Mouse (Mus musculus) layer of hippocampus, postnatal 36 days (tissue): ENCODE measurements around the gene Nags. TPM values are rescaled to one million over a fixed set of nuclear protein-coding genes. Genes with fewer than 3 reads are reported as not detected.

Experiments used
- DNase-seq, 2 experiments: peaks; one replicate each; pipeline ENCODE4 v3.0.0; 2022
- total RNA-seq, 2 experiments: library from RNA; stranded (reverse); gene quantifications; 2 replicates each; pipeline ENCODE4 v1.2.3; 2021

The Nags gene
- not detected for total RNA-seq

DNA sequence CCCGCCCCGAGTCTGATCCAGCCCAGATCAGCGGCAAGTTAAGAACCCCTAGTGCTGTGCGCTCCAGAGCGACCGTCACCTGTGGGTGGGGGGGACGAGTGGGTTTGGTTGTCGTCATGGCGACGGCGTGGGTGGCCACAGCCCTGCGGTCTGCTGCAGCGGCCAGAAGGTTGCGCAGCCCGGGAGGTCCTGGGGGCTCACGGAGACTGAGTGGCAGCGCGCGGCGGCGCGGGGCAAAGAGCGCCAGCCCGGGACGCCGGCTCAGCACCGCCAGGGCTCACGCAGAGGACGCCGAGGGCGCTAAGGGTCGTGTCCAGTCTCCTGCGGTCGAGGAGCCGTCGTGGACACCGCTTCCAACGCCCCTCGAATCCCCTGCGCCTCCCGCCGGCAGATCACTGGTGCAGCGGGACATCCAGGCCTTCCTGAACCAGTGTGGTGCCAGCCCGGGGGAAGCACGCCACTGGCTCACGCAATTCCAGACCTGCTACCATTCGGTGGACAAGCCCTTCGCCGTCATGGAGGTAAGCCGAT is at the start of gene Nags:
Gene Nags, plus strand, starts transcription at position 43 of the 531 bp plus-strand sequence.
- DNase-seq = no peak

DNA sequence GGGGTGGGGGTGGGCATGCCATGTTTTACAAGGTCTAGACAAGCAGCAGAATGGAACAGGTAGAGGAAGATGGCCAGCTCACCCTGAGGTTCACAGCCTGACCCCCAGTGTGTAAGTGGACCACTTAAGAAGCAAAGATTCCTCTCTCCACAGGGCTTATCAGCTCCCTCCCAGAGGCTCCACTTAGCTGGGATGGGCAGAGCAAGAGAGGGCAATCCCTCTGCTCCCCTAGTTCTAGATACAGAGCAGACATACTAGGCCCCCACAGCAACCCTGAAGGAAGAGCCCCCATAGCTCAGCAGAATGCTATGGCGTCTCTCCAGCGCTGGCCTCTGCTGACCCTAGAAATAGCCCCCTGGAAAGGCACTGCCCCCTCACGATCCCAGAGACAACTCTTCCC is 49.6 kb upstream of the Nags start:
- DNase-seq = no peak

- DNase-seq = no peak
These were observed 48.9 kb upstream of the Nags start for GRCm38 (mm10) chr11:102096446-102096845.

- peak; percentile 64 to 66 for DNase-seq
These were observed 48.4 kb upstream of the Nags start for GRCm38 (mm10) chr11:102096887-102097391.

DNA sequence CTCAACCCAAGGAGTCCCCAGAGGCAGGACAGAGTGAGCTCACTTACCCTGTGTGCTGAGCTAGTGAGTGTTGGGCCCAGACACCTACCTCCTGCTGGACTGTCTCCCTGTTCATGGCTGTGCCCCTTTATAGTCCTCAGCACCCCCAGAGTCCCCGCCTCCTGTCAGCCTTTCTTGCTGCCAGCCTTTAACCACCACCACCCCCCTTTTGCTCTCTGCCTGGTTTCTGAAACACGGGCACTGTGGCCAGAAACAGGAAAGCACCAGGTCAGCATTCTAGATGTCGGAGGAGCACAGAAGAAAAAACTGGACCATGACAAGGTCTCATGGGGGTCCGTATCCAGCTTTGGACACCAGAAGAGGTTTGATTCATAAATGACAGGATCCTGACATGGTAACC is 44.1 kb upstream of the Nags start, which contains the start of gene Ppy:
Gene Ppy, minus strand, starts transcription at position 101 of the 400 bp plus-strand sequence.
- DNase-seq = no peak

GRCm38 (mm10) chr11:102102485-102103258 is 42.6 kb upstream of the Nags start:
- peak; percentile 37 to 49 for DNase-seq

GRCm38 (mm10) chr11:102106911-102107310 is 38.4 kb upstream of the Nags start:
- DNase-seq = no peak

- no peak for DNase-seq
These were observed 37.6 kb upstream of the Nags start, which contains the start of gene Pyy for GRCm38 (mm10) chr11:102107732-102108131. Gene Pyy, minus strand, starts transcription at chr11:102107832.

DNA sequence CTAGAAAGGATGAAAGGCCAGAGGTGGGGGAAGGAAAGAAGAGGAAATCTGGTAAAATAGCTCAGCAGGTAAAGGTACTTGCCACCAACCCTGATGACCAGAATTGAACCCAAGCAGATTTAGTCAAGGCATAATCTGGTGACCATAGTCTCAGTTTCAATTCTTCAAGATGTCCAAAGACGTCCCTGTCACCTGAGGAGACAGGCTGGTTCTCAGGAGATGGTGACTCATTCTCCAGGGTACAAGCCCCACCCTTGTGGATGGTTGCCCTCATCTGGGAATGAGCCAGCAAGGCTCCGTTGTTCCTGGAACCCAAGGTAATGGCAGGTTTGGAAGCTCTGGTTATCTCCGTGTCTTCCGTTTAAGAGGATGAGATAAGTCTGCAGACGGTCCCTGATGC is 33.7 kb upstream of the Nags start:
- no peak for DNase-seq

DNA sequence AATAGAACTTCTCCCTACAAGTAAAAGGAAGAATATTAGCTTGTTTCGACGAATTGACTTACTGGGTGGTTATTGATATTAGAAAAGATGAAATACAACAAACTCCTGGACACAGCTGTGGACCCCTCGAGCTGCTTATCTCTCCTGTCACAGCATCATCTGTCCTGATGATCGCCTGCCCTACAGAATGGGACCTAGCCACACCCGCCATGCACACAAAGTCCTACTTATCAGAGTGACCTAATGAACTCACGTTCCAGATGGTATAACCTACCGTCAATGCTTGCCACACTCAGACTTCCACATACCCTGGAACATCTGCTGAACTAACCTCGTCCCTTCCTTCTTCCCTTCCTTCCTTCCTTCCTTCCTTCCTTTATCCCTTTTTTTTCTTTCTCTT is 29.1 kb upstream of the Nags start:
- DNase-seq = no peak

- DNase-seq = no peak
These were observed 27.9 kb upstream of the Nags start for GRCm38 (mm10) chr11:102117386-102117785.

DNA sequence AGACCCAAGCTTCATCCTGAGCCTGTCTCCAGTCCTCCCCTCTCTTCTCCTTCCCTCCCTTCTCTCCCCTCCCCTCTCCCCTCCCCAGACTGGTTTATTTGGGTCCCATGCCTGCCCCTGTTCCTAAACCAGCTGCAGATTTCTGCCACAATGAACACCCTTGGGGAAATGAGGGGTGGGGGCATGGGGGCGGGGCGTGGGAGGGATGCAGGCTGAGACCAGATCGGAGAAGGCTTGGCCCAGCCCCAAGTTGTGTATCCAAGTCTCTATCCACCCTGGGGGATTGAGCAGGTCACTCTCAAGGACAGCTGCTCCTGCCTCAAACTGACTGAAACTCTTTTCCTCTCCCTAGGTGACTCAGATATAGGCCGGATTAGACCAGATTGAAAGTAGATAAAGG is 10.8 kb upstream of the Nags start:
- DNase-seq = no peak

- DNase-seq = no peak
These were observed 7.5 kb upstream of the Nags start for GRCm38 (mm10) chr11:102137625-102138446.

DNA sequence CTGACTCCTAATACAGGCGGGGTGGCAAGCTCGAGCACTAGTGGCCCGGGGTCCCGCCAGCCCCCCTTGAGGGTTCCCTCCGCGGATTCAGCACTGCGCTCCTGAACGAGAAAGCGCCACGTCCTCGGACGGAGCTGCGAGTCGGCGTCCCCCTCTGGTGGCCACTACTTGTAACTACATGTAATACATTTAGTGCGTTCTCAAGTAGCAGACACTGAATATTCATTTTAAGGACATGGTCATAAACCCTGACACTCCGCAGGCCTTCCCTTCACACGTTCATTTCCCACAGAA is 6.9 kb upstream of the Nags start:
- peak; percentile 45 to 62 for DNase-seq

DNA sequence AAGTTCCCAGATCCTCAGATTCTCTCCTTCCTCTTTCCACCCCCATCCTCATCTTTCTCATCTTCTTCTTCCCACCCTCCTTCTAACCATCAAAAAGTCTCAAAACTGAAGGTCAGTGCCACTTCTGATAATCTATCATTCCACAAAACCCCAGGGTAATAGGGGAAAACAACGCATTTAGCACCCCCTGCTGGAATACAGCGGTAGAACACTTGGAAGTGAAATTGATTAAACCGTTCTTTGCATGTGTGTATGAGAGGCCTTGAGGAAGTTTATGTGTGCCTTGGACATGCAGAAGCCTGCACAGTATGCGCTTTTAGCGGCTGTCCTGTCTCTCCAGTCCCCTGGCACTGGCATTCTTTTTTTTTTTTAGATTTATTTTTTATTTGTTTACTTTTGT is 4.8 kb upstream of the Nags start:
- peak in 1 of 2 experiments; percentile 55 for DNase-seq

DNA sequence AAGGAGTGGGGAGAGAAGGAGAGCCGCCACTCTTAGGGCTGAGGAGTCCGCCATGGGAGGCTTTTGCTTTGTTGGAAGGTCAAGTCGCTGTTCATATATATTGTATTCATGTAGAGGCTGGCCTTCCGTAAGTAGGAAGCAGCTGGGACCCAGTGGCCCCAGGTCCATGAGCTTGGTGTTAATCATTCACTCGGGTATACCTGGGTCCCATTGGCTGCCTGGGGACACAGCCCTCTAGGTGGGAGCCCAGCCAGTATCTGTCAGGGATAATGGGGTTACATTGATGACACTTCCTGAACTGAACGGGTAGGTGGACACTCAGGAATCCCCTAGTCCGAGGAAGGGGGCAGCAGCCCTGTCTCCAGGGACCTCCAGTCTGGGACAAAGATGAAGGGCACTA is 3.0 kb upstream of the Nags start:
- no peak for DNase-seq

- DNase-seq = no peak
These were observed 299 bp upstream of the Nags start for GRCm38 (mm10) chr11:102144957-102145470.

DNA sequence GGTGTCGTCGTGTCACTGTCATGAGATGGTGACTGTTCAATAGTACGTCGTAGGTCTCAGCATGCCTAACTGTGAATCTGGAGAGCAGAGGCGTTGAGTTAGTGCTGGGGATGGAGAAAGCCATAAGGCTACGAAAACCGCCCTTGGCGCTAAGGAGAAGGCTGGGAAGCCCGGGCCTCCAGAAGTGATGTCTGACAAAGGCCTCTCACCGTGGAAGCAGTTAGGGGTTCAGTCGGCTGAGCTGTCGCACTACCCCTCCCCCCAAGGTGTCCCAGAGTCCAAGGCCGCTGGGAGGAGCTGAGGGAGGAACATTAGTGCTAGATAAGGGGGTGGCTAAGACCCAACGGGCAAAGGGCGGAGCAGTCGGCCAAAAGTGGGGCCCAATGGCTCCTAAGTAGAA is 692 bp downstream of the Nags start:
- no peak for DNase-seq

DNA sequence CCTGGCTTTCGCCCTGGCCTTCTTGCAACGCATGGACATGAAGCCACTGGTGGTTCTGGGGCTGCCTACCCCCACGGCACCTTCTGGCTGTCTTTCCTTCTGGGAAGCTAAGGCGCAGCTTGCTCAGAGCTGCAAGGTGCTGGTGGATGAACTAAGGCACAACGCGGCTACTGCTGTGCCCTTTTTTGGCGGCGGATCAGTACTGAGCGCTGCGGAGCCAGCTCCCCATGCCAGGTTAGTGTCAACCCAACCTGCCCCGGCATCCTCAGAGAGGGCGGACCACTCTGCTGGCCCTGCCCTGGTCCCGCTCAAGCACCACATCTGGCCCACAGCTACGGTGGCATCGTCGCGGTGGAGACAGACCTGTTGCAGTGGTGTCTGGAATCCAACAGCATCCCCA is 1.2 kb downstream of the Nags start:
- DNase-seq = no peak

DNA sequence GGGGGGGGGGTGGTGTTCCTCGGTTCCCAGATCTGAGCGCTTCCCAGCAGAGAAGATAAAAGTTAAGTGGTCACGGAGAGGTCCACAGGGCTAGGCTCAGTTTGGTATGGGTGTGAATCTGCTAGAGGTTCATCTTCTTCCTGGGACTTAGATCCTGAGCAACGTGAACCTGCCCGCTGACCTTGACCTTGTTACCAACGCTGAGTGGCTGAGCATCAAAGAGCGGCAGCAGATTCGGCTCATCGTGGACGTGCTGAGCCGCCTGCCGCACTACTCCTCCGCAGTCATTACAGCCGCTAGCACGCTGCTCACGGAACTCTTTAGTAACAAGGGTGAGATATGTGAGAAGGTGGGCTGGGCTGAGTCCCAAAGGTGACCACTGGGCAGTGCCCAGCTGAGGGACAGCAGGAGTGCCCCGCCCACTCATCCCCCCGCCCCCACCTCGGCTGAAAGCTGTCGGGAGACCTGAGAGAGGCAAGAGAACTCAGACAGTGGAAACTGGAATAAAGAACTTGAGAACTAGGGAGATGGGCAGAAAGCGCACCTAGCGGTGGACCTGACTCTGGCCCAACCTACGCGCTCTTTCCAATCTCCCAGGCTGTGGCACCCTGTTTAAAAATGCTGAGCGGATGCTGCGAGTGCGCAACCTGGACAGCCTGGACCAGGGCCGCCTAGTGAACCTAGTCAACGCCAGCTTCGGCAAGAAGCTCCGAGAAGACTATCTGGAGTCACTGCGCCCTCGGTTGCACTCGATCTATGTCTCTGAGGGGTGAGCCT is 2.1 kb downstream of the Nags start:
- DNase-seq = no peak

DNA sequence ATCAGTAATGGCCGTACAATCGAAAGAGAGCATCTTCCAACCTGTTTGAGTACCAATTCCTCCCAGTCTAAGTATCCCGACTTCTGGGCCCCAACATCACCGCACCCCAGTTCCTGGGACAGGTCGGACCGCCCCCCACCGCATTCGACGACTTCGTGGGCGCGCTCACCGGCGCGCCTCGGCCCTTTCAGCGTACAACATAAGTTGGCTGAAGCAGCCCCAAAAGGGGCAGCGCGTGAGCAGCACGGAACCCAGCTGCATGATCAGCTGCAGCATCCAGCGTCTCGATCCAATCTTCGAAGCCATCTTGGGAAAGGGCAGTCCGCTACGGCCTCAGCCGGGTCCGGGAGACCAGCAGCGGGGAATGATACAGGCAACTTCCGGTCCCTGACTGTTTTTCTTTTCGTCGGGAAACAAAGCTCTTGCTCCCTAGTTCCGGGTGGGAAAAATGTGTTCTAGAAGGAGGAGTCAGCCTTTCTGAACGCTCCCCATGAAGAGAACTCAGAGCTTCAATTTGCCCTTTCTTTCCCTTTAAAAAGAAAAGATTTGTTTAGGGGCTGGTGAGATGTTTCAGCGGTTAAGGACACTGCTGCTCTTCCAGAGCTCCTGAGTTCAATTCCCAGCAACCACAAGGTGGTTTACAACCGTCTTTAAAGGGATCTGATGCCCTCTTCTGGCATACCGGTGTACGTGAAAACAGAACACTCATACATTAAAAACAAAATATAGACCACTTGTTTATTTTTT is 10.9 kb downstream of the Nags start, which contains the start of gene Tmem101:
Gene Tmem101, minus strand, starts transcription at position 366 of the 747 bp plus-strand sequence.
- DNase-seq = peak; percentile 88 to 89

GRCm38 (mm10) chr11:102156786-102157089 is 11.4 kb downstream of the Nags start:
- no peak for DNase-seq
